Mouse (Mus musculus) cortical plate, adult 2 months (tissue): Measurements from ENCODE around the gene Ddx25. TPM values are rescaled to one million over a fixed set of nuclear protein-coding genes. Genes with fewer than 3 reads are reported as not detected.

ENCODE experiments used
- H3K27ac ChIP-seq: fragments of 200-500 bp; 2 replicates; pipeline ENCODE4 v1.5.1; 2012; ENCODE audit warnings: low read length, control low read depth, inconsistent platforms; ENCODE audit not compliant: insufficient read depth
- H3K4me1 ChIP-seq: fragments of 200-500 bp; 2 replicates; pipeline ENCODE4 v1.6.1; 2011; ENCODE audit warnings: low read length; ENCODE audit not compliant: control insufficient read depth, insufficient read depth
- H3K4me3 ChIP-seq: fragments of 200-500 bp; 2 replicates; pipeline ENCODE4 v1.5.1; 2011; ENCODE audit warnings: mild to moderate bottlenecking, low read length, control low read depth; ENCODE audit not compliant: insufficient read depth
- CTCF ChIP-seq: fragments of 200-500 bp; IDR thresholded peaks from 2 replicates; pipeline ENCODE4 v1.5.1; 2011; ENCODE audit warnings: mild to moderate bottlenecking, control low read depth, low read length; ENCODE audit not compliant: insufficient read depth; ENCODE audit errors: extremely low read depth
- POLR2A ChIP-seq: fragments of 200-500 bp; IDR thresholded peaks from 2 replicates; pipeline ENCODE4 v1.6.1; 2011; ENCODE audit warnings: mild to moderate bottlenecking, low read length, control low read depth; ENCODE audit not compliant: insufficient read depth; ENCODE audit errors: extremely low read depth
- polyA plus RNA-seq: library from polyadenylated mRNA; depleted of rRNA; stranded (reverse); fragments of >200 nt; gene quantifications from 2 replicates; pipeline ENCODE4 v1.2.3, GENCODE M21; 2012; rRNA removed

Ddx25 gene
- polyA plus RNA-seq, result 13.9 and 14.8 TPM in 2 replicates

DNA sequence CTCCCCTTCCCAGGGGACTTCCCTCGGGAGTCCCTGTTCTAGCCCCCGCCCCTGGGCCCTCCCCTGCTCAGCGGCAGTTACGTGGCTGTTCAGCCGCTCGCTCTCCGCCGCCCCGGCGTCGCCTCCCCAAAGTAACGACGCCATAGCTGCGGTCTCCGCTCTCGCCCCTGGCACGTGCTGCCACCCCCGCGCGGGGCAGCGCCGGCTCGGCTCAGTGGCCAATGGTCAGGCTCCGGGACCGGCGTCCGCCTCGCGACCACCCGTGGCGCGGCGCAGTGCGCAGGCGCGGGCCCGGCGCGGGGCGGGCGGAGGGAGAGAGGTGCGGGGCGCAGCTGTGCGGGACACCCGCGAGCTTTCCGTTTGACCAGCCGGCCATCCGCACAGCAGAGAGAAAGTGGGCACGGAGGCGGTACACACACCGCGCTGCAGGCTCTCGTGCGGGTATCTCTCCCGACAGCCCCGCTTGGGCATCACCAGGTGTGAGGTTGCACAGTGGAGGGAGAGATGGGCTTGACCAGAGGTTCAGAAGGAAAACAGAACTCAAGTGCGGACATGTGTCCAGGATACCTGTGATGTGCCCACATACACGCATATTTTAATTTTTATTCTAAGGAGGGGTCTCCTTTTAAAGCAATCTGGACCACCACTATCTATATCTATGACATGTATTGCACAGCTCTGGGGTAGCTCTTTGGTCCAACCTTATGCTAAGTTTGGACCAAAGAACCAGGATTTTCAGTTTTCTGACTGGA is at the start of gene Ddx25, which contains the start of gene Pus3:
Gene Ddx25 (minus strand): TSS at position 272 of the 752 bp plus-strand sequence.
Gene Pus3 (plus strand): TSS at position 339 of the 752 bp plus-strand sequence.
- Histone ChIP-seq H3K4me1 (peaks cover 2% of the 10 kb centered on the region; the same call in 1 of the 2 replicates), H3K4me3 (peak within 1 kb of the TSS; percentile 70), H3K27ac (no peak within 1 kb of the TSS)
- TF ChIP-seq CTCF (no peak), POLR2A (no peak)

DNA sequence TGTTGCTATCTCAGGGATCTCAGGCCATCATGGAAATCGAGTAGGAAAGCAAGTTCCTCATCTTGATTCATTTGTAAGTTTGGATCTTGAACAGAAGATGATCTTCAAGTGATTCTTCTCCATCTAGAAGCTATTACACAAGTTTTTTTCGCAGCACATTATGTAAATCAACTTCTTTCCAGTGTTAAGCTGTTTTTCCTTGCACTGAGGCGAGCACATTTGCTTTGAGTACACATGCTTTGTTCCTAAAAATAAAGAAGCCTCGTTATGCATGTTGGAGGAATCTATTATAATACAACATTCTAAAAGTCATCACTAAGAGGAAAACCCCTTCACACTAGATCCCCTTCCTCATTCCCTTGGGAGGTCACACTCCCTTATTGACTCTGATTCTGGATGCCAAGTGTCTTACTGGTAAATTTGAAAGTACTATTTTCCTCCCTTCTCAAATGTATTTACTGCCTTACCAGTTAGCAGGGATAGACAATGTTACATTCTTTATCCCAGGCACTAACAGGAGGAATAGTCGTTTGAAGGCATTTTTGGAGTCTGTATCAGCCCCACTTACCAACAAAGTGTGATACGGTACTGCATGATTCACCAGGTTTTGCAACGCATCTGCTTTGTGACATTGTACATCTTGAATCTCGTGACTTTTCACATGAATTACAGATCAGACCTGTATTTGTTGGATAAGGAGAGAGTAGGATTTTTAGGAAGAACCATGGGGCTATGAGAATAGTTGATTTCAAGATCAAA is 49.5 kb upstream of the Ddx25 start:
- H3K4me1 ChIP-seq, result no peaks in the 10 kb centered on the region
- no peak overlapping the region for H3K4me3 ChIP-seq
- no peak overlapping the region for H3K27ac ChIP-seq
- TF ChIP-seq CTCF, result no peak
- TF ChIP-seq POLR2A, result no peak

DNA sequence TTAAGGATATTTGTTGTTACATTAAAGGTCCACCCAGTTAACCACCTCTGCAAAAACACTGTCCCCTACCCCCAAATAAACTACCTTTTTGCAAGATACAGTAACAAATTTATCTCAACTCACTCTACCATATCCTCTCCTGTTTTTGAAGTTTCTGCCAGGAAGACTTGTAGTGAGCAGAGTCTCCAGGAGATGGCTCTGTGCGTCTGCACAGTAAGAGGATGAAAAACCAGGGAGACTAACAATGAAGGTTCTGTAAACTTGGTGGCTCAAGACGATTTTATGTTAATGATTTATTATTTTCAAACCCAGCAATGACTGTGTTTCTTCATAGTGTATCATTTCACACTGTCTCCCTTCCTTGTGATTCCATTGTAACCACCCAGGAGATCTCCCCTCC is 34.6 kb upstream of the Ddx25 start:
- no peak for TF ChIP-seq POLR2A
- peak; percentile 68 for TF ChIP-seq CTCF
- no peaks in the 10 kb centered on the region for H3K4me1 ChIP-seq
- no peak overlapping the region for H3K4me3 ChIP-seq
- no peak overlapping the region for H3K27ac ChIP-seq

DNA sequence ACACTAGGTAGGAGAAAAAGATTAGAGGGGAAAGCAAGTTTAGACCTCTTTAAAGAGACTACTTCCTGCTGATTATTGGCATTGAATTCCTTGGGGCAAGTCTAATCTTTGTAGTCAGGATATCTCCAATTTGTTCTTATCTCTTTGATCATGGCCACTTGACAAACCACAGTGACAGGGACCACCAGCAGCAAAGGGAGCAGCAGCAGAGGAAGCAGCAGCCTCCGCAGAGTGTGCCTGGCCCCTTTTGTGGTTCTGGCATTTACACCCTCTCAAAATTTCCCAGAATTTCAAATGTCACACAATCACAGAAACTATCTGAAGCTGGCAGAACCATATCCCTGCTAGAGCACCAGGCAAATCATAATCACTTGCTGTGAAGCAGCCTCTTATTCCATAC is 29.3 kb upstream of the Ddx25 start:
- TF ChIP-seq CTCF (no peak), POLR2A (no peak)
- H3K4me3 ChIP-seq, result no peak overlapping the region

DNA sequence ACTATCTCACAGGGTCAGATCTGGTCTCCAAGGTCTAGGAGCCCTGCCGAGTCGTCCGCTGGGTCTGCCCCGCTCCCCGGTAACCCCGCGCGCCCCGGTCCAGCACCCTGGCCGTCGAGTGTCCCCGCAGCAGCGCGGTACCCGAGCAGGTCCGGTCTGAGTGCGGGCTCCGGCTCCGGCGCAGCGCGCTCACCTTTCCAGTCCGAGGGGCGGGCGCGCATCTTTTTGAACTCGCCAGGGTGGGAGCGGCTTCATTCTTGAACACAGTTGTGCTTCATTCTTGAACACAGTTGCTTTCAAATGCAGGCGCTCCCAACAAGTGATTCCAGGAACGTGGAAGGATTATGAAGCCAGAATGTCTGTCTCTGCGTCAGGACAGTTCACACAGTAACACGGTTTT is 16.1 kb upstream of the Ddx25 start:
- H3K4me1 ChIP-seq, result no peaks in the 10 kb centered on the region
- TF ChIP-seq POLR2A (no peak), CTCF (no peak)
- no peak overlapping the region for H3K27ac ChIP-seq
- H3K4me3 ChIP-seq, result no peak overlapping the region

More for the DNA sequence above, 29.3 kb upstream of the Ddx25 start:
- no peak overlapping the region for H3K27ac ChIP-seq
- H3K4me1 ChIP-seq, result no peaks in the 10 kb centered on the region

DNA sequence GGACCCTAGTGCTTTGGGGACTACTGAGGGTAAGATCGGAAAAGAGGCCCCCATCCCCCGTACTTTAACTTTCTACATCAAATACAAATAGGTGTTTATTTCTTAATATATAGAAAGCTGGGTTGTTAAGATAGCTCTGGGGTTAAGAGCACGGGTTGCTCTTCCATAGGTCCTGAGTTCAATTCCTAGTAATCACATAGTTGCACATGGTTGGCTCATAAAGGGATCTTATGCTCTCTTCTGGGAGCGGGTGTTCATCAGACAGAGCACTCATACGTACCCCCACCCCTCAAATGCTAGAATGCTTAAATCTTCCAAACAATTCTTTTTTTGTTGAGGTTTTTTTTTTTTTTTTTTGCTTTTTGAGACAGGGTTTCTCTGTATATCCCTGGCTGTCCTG is 12.3 kb upstream of the Ddx25 start:
- H3K27ac ChIP-seq, result no peak overlapping the region
- H3K4me3 ChIP-seq, result peak overlapping the region; percentile 64
- TF ChIP-seq CTCF, result no peak
- TF ChIP-seq POLR2A, result no peak
- H3K4me1 ChIP-seq, result no peaks in the 10 kb centered on the region

DNA sequence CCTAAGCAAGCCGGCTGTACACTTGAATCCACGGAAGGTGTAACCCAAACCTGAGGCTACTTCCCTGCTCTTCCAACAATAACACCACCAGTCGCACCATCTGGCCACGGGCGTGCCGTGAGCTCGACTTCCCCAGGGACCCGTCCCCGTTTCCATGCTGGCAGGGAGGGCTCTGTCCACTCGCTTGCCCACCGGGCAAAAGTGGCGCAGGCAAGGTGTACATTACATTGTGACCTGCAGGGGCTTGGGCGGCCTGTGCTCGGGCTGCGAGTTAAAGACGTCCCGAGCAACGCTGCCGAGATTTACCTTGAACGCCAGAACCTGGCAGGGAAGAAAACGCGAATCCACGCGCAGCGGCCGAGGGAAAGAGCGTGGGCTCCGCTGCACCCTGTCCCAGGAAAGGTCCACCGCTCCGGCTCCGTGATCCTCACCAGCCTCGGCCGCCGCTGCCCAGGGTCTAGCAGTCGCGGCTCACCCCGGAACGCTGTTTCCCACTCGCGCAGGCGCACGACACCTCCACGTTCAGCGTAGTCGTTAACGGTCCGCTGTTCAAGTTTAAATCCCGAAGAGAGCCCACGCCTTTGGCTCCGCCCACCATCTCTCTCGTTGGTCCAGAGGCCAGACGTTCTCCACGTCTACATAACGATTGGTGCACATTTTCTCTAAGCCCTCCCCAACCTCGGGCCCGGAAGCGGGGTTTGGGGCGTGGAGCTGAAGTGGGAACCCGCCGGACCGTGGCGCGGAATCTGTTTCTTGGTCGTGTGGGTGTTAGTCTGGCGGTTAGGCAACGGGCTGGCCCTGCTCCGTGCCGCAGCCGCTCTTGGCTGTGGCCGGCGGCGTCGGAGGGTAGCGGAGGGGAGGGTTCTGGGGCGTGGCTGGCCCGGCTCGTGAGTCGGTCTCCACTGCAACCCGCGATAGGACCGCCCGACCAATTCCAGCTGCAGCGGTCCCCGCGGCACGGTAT is 11.5 kb upstream of the Ddx25 start, which contains the start of the genes Pate2 and Hyls1:
Gene Pate2 (plus strand): TSS at position 714 of the 964 bp plus-strand sequence.
Gene Hyls1 (minus strand): TSS at position 828 of the 964 bp plus-strand sequence.
- TF ChIP-seq POLR2A (peak; percentile 90), CTCF (no peak)
- no peaks in the 10 kb centered on the region for H3K4me1 ChIP-seq
- no peak within 1 kb of the TSS for H3K27ac ChIP-seq
- H3K4me3 ChIP-seq, result peak within 1 kb of the TSS; percentile 64

DNA sequence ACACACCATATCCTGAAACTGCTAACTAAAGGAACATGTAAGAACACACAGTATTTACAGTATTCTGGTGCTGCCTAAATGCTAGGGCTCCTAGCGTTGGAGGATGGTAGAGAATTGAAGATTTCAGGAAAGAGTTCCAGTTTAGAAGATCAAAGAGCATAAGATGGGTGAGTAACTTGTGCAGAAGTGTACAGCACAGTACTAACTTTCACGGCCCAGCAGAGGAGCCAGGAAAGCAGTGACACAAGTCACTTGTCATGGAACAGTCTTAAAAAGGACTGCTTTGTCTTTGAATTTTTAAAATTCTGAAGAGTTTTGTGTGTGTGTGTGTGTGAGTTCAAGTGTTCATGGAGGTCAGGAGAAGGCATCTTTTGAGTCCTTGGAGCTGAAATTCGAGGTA is 9.7 kb upstream of the Ddx25 start:
- Histone ChIP-seq H3K4me1 (no peaks in the 10 kb centered on the region), H3K27ac (no peak overlapping the region), H3K4me3 (no peak overlapping the region)
- TF ChIP-seq POLR2A (no peak), CTCF (no peak)

DNA sequence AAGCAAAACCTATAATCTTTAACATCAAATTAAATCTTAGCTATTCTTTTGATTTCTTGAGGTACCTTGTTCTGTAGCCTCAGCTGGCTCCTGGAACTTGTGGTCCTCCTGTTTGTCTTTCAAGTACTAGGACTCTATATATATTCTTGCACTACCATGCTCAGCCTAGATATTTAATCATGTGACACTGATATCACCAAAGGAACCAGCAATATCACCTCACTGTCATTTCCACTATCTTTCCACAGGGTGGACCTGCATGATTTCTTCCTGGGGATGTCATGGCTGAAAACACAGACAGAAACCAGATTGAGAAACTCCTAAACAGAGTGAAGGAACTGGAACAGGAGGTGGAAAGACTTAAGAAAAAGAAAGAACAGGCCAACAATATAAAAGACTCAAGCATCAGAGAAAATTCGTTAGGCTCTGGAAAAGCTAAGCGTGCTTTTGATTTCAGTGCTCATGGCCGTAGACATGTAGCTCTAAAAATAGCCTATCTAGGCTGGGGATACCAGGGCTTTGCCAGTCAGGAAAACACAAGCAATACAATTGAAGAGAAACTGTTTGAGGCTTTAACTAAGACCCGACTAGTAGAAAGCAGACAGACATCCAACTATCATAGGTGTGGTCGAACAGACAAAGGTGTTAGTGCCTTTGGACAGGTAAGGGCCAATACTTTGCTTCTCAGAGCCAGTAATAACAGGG is 6.4 kb upstream of the Ddx25 start:
- Histone ChIP-seq H3K4me3 (no peak overlapping the region), H3K4me1 (no peaks in the 10 kb centered on the region), H3K27ac (no peak overlapping the region)
- TF ChIP-seq CTCF (no peak), POLR2A (no peak)
